Mouse (Mus musculus): ENCODE measurements around the gene Ppp2r2d. TPM values are rescaled to one million over a fixed set of nuclear protein-coding genes. Genes with fewer than 3 reads are reported as not detected.

Ppp2r2d gene
- total and polyA plus RNA-seq, 2 experiments from 2014 or later = 70.8 to 99.5 TPM

GRCm38 (mm10) chr7:138845111-138845510 lies 768 bp upstream of the Ppp2r2d start:
- peaks cover 32% of the 10 kb centered on the region for H3K4me1 ChIP-seq (ENCODE audit: insufficient read depth, low read length)
- 48% methylated on average over 8 of the region's 8 CpGs for WGBS
- no peak for TF ChIP-seq CTCF (IDR thresholded peaks at IDR 0.05; ENCODE audit: low read depth)

DNA sequence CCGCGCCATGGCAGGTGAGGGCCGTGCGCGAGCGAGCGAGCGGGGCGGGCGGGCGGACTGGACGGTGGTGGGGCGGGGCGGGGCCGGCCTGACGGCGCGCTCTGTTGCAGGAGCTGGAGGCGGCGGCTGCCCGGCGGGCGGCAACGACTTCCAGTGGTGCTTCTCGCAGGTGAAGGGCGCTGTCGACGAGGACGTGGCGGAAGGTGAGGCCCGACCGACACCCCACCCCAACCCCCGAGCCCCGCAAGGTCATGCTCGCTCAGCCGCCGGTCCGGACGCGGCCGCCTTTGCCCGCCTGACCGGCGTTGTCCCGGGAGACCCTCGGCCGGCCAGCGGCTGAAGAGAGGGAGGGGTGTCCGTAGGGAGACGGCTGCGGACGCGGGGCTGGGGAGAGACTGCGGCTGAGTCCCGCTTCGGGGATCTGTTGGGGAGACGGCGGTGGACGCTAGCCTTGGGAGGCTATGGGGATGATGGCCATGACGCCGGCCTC lies 668 bp downstream of the Ppp2r2d start:
- peak overlapping the region; percentile 98 for H3K27ac ChIP-seq
- WGBS = 0% methylated on average over 42 of the region's 61 CpGs
- H3K4me3 ChIP-seq (ENCODE audit: low read length) = peak overlapping the region; percentile 97
- H3K9me3 ChIP-seq (ENCODE audit: low read length) = no peaks in the 10 kb centered on the region
- no peak for TF ChIP-seq CTCF (IDR thresholded peaks at IDR 0.05; ENCODE audit: low read depth)
- H3K4me1 ChIP-seq (ENCODE audit: insufficient read depth, low read length) = peaks cover 32% of the 10 kb centered on the region
- no peaks in the 10 kb centered on the region for H3K36me3 ChIP-seq (ENCODE audit: insufficient read depth, low read length)
- peak overlapping the region; percentile 97 for H3K4me2 ChIP-seq (ENCODE audit: low read depth, low read length)
- DNase-seq (ENCODE audit: low spot score) (no peak), ATAC-seq (peak; percentile 73)
- H3K9ac ChIP-seq (replicated peaks; ENCODE audit: low read length) = peak overlapping the region; percentile 96
- H3K27me3 ChIP-seq (ENCODE audit: insufficient read depth, low read length) = no peaks in the 10 kb centered on the region

More at GRCm38 (mm10) chr7:138845111-138845510, 768 bp upstream of the Ppp2r2d start:
- Histone ChIP-seq H3K4me2 (ENCODE audit: low read depth, low read length) (peak overlapping the region; percentile 97), H3K36me3 (ENCODE audit: insufficient read depth, low read length) (no peaks in the 10 kb centered on the region), H3K9ac (replicated peaks; ENCODE audit: low read length) (peak overlapping the region; percentile 96; the same call in 1 of the 2 replicates), H3K27me3 (ENCODE audit: insufficient read depth, low read length) (no peaks in the 10 kb centered on the region), H3K27ac (peak overlapping the region; percentile 98; the same call in 1 of the 2 replicates), H3K4me3 (ENCODE audit: low read length) (peak overlapping the region; percentile 97), H3K9me3 (ENCODE audit: low read length) (no peaks in the 10 kb centered on the region)
- no peak for ATAC-seq
- DNase-seq (ENCODE audit: low spot score) = no peak

DNA sequence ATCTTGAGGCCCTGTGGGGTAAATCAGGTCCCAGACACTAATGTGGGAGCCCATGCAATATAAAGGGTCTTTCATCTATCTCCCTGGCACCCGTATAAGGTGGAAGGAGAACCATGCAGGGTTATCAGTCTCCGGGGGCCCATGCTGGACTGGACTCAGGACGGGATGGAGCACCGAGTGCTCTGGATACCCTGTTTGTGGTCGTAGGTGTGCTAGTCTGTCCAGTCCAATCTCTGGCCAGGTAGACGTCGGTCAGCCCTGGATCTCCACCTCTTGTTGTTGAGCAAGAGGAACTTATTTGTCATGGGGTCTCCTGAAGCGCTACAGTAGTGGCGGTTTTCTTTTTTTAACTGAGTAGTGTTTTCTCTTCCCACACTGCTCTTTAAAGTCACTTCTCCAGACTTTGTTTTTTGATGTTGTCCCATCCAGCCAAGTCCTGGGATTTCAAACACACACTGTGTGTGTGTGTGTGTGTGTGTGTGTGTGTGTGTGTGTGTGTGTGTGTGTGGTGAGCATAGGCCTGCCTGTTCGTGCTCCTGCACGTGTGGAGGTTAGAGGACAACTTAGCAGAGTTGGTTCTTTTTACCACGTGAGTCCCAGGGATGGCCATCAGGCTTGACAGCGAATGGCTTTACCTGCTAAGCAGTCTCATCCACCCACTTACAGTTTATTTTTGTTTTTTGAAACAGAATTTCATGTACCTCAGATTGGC lies 1.6 kb downstream of the Ppp2r2d start:
- no peaks in the 10 kb centered on the region for H3K27me3 ChIP-seq (ENCODE audit: insufficient read depth, low read length)
- peak overlapping the region; percentile 96 for H3K9ac ChIP-seq (replicated peaks; ENCODE audit: low read length)
- no peaks in the 10 kb centered on the region; the same call in 1 of the 2 replicates for H3K36me3 ChIP-seq (ENCODE audit: insufficient read depth, low read length)
- peak overlapping the region; percentile 97 for H3K4me3 ChIP-seq (ENCODE audit: low read length)
- peak overlapping the region; percentile 97 for H3K4me2 ChIP-seq (ENCODE audit: low read depth, low read length)
- H3K4me1 ChIP-seq (ENCODE audit: insufficient read depth, low read length) = peaks cover 32% of the 10 kb centered on the region
- peak overlapping the region; percentile 98; the same call in 1 of the 2 replicates for H3K27ac ChIP-seq
- WGBS = 42% methylated on average over 13 of the region's 13 CpGs
- DNase-seq (ENCODE audit: low spot score) = no peak
- no peak for TF ChIP-seq CTCF (IDR thresholded peaks at IDR 0.05; ENCODE audit: low read depth)
- ATAC-seq = no peak
- H3K9me3 ChIP-seq (ENCODE audit: low read length) = no peaks in the 10 kb centered on the region

DNA sequence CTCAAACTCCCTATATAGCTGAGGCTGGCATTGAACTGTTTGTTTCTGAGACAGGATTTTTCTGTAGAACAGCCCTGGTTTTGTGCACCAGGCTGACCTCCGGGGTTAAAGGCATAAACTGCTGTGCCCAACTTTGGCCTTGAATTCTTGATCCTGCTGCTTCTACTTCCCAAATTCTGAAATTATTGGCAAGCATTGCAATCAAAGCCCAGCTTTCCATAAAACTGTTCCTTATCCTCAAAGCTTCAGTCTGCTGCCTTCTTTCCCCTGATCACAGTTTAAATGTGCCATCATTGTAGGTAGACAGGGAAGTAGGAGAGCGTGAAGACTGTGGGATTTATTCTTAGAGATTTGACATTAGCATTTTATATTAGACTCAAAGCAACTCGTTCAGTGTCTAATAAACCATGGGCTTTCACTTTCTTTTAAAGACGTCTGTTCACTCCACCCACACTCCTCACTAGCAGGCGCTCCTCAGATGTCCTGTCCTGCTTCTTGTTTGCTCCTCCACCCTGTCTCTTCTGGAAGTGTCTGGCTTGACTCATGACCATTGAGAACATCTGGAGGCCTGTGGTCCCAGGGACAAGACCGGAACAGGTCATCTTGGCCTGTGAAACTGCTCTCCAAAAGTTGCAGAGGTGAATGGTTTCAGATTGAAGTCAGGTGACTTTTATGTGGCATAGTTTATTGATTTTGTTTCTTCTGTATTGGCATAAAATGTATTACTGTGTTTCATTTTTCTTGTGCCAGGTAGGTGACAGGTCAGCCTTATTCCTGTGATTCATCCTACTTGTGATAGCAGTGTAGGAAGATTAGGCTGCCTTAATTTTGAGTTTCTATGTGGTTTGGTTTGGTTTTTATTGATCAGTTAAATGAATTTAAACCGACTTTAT lies 2.4 kb downstream of the Ppp2r2d start:
- no peak for ATAC-seq
- peaks cover under 1% of the 10 kb centered on the region; the same call in 1 of the 2 replicates for H3K36me3 ChIP-seq (ENCODE audit: insufficient read depth, low read length)
- peaks cover 32% of the 10 kb centered on the region for H3K4me1 ChIP-seq (ENCODE audit: insufficient read depth, low read length)
- WGBS = 76% methylated on average over 7 of the region's 7 CpGs
- H3K4me3 ChIP-seq (ENCODE audit: low read length) = peak overlapping the region; percentile 97; the same call in 1 of the 2 replicates
- DNase-seq (ENCODE audit: low spot score) = no peak
- no peaks in the 10 kb centered on the region for H3K9me3 ChIP-seq (ENCODE audit: low read length)
- no peak overlapping the region for H3K9ac ChIP-seq (replicated peaks; ENCODE audit: low read length)
- H3K27me3 ChIP-seq (ENCODE audit: insufficient read depth, low read length) = no peaks in the 10 kb centered on the region
- H3K27ac ChIP-seq = no peak overlapping the region
- H3K4me2 ChIP-seq (ENCODE audit: low read depth, low read length) = peak overlapping the region; percentile 97
- no peak for TF ChIP-seq CTCF (IDR thresholded peaks at IDR 0.05; ENCODE audit: low read depth)

GRCm38 (mm10) chr7:138850083-138850482 lies 4.2 kb downstream of the Ppp2r2d start:
- Histone ChIP-seq H3K27ac (no peak overlapping the region), H3K4me3 (ENCODE audit: low read length) (no peak overlapping the region), H3K27me3 (ENCODE audit: insufficient read depth, low read length) (no peaks in the 10 kb centered on the region), H3K9me3 (ENCODE audit: low read length) (no peaks in the 10 kb centered on the region), H3K9ac (replicated peaks; ENCODE audit: low read length) (no peak overlapping the region), H3K4me2 (ENCODE audit: low read depth, low read length) (no peak overlapping the region), H3K4me1 (ENCODE audit: insufficient read depth, low read length) (peaks cover 15% of the 10 kb centered on the region; the same call in 1 of the 2 replicates), H3K36me3 (ENCODE audit: insufficient read depth, low read length) (peaks cover 5% of the 10 kb centered on the region; the same call in 1 of the 2 replicates)
- DNase-seq (ENCODE audit: low spot score) = no peak
- no peak for ATAC-seq
- no peak for TF ChIP-seq CTCF (IDR thresholded peaks at IDR 0.05; ENCODE audit: low read depth)

GRCm38 (mm10) chr7:138853417-138854031 lies 7.6 kb downstream of the Ppp2r2d start:
- no peak overlapping the region for H3K4me2 ChIP-seq (ENCODE audit: low read depth, low read length)
- H3K36me3 ChIP-seq (ENCODE audit: insufficient read depth, low read length) = peaks cover 9% of the 10 kb centered on the region; the same call in 1 of the 2 replicates
- no peak overlapping the region for H3K9ac ChIP-seq (replicated peaks; ENCODE audit: low read length)
- no peak for DNase-seq (ENCODE audit: low spot score)
- WGBS = 93% methylated on average over 4 of the region's 4 CpGs
- no peaks in the 10 kb centered on the region for H3K27me3 ChIP-seq (ENCODE audit: insufficient read depth, low read length)
- no peaks in the 10 kb centered on the region for H3K9me3 ChIP-seq (ENCODE audit: low read length)
- TF ChIP-seq CTCF (IDR thresholded peaks at IDR 0.05; ENCODE audit: low read depth) = no peak
- H3K27ac ChIP-seq = no peak overlapping the region
- no peak for ATAC-seq
- H3K4me3 ChIP-seq (ENCODE audit: low read length) = no peak overlapping the region
- peaks cover 2% of the 10 kb centered on the region; the same call in 1 of the 2 replicates for H3K4me1 ChIP-seq (ENCODE audit: insufficient read depth, low read length)
